Mouse (Mus musculus) lung, postnatal 0 days (tissue): Measurements from ENCODE around the gene Cyp2d11. TPM values are rescaled to one million over a fixed set of nuclear protein-coding genes. Genes with fewer than 3 reads are reported as not detected.
A peak's percentile ranks its signal among the peaks of the same experiment; 100 is the strongest.
"Not testable (repeated sequence)": the region's sequence is repeated elsewhere in the genome, so short reads cannot be mapped to it uniquely, and the experiment has no call there.

Experiments used
- ATAC-seq: fragments of 200-750 bp; cut with Nextera tagmentation; 2 replicates; pipeline ENCODE4 v1.8.0; 2017; ENCODE audit warnings: moderate library complexity
- DNase-seq: peaks from one replicate; pipeline ENCODE4 v3.0.0-alpha.2; 2016; ENCODE audit warnings: low spot score
- H3K27ac ChIP-seq: fragments of 300-500 bp; sonication (generic); 2 replicates; pipeline ENCODE4 v1.5.1; 2014; ENCODE audit warnings: antibody characterized with exemption, mild to moderate bottlenecking, low read length, mixed read lengths
- H3K27me3 ChIP-seq: fragments of 300-500 bp; sonication (generic); replicated peaks from 2 replicates; pipeline ENCODE4 v1.6.1; 2014; ENCODE audit warnings: low read length, mixed read lengths; ENCODE audit not compliant: insufficient read depth
- H3K36me3 ChIP-seq: fragments of 300-500 bp; sonication (generic); 2 replicates; pipeline ENCODE4 v1.6.1; 2014; ENCODE audit warnings: low read length, mixed read lengths; ENCODE audit not compliant: insufficient read depth
- H3K4me1 ChIP-seq: fragments of 300-500 bp; sonication (generic); 2 replicates; pipeline ENCODE4 v1.6.1; 2014; ENCODE audit warnings: antibody characterized with exemption, low read depth, low read length, mixed read lengths; ENCODE audit not compliant: insufficient read depth
- H3K4me2 ChIP-seq: fragments of 300-500 bp; sonication (generic); replicated peaks from 2 replicates; pipeline ENCODE4 v1.6.1; 2014; ENCODE audit warnings: low read depth, mild to moderate bottlenecking, low read length, moderate library complexity, mixed read lengths
- H3K4me3 ChIP-seq: fragments of 300-500 bp; sonication (generic); 2 replicates; pipeline ENCODE4 v1.5.1; 2014; ENCODE audit warnings: low read depth, low read length
- H3K9ac ChIP-seq: fragments of 300-500 bp; sonication (generic); replicated peaks from 2 replicates; pipeline ENCODE4 v1.6.1; 2014; ENCODE audit warnings: low read depth, mild to moderate bottlenecking
- H3K9me3 ChIP-seq: fragments of 300-500 bp; sonication (generic); 2 replicates; pipeline ENCODE4 v1.6.1; 2016; ENCODE audit warnings: low read length, mixed read lengths
- CTCF ChIP-seq: IDR thresholded peaks from 2 replicates; pipeline ENCODE4 v1.5.1; 2016; ENCODE audit warnings: antibody characterized with exemption, mild to moderate bottlenecking
- EP300 ChIP-seq: IDR thresholded peaks from 2 replicates; pipeline ENCODE4 v1.6.1; 2016; ENCODE audit warnings: antibody characterized with exemption, mild to moderate bottlenecking, control low read depth
- WGBS: fragments of 180-500 bp; shearing (Covaris S2); extraction: QIAGEN DNeasy Blood & Tissue Kit; methylation state at CpG from one replicate; pipeline ENCODE4 v1.1.7; 2014; 5-methylcytosine and 5-hydroxymethylcytosine counted together
- polyA plus RNA-seq: library from polyadenylated mRNA; unstranded; fragments of >200 nt; fragmentation: Nextera tagmentation; extraction: Ambion mirVana; gene quantifications from 2 replicates; pipeline ENCODE4 v1.2.1, GENCODE M21; 2015

The Cyp2d11 gene
- not detected in 2 replicates for polyA plus RNA-seq

DNA sequence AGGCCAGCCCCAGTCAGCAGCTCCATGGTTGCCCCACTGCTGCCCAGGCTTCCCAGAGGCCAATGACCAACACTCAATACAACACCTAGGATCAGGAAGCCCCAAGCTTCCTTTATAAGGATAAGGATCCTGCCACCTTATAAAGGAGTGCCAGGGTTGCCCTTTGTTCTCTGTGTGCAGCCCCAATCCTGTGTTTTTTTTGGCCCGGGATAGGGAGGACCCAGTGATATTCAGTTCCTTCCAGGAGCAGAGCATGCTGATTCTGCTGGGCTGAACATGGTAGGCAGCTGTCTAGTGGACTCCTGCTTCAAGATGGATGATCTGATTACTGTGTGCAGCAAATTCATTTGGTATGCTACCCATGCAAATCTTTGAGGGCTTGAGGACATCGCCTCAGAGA, at the start of gene Cyp2d11:
TSS of gene Cyp2d11 (minus strand) at position 101 of the 400 bp plus-strand sequence.
- H3K9me3 ChIP-seq, H3K4me3 ChIP-seq, DNase-seq, H3K27me3 ChIP-seq, H3K4me1 ChIP-seq, H3K4me2 ChIP-seq, H3K36me3 ChIP-seq, H3K9ac ChIP-seq, ATAC-seq, H3K27ac ChIP-seq: not testable (repeated sequence)
- WGBS, result 82% methylated on average over 2 of the region's 2 CpGs

DNA sequence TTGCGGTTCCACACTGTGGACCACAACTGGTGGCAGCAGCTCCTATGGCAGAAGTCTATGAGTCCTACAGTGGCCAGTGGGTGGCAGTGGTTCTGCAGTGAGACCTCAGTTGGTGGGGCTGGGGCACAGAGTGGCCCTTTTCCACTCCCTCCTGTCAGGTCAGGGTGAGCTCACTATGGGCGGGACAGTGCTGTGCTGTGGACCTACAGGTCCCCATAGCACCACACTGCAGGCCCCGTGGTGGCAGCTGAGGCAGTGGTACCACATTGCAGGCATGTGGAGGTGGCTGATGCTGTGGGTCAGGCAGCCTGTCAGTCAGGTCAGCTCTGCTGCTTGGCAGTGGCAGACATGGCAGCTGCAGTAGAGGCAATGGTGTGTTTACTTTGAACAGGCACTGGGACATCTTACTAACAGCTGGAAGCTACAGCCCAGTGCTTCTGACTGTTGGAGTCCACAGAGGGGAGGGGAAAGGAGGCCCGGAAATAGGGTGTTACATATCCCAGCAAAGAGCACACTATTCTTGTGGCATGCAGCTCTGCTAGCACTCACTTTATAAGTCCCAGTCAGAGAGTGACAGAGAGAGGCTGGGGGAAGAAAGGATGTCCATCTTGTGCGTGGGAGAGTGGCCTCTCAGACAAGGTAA, 44.3 kb upstream of the Cyp2d11 start:
- Histone ChIP-seq H3K4me3 (no peak overlapping the region), H3K4me1 (no peaks in the 10 kb centered on the region), H3K9ac (no peak overlapping the region), H3K27ac (no peak overlapping the region), H3K36me3 (no peaks in the 10 kb centered on the region), H3K4me2 (no peak overlapping the region), H3K27me3 (no peaks in the 10 kb centered on the region), H3K9me3 (no peaks in the 10 kb centered on the region)
- DNase-seq (peak; percentile 57), ATAC-seq (peak; percentile 52)
- peak; percentile 27; the same call in 1 of the 2 replicates for TF ChIP-seq CTCF
- no peak for TF ChIP-seq EP300
- WGBS, result 45% methylated on average over 5 of the region's 5 CpGs

DNA sequence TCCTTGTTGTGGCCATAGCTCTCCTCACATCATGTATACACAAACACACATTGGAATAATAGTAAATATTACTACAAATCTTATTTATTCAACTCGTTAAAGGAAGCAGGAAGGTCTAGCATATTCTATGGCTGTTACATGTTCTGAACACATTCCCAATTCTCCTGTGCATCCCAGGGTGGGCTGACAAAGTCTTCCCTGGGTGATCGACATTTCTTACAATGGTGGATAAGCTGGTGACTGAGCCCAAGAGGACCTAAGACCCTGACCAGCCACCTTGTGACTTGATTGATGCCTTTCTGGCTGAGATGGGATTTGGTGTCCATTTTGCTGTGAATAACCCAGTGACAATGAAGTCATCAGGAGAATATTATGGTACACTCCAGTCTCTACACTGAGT, 41.8 kb upstream of the Cyp2d11 start:
- WGBS, result 77% methylated on average over 2 of the region's 2 CpGs
- no peaks in the 10 kb centered on the region for H3K9me3 ChIP-seq
- ATAC-seq, result no peak
- no peaks in the 10 kb centered on the region for H3K27me3 ChIP-seq
- H3K4me1 ChIP-seq, result no peaks in the 10 kb centered on the region
- H3K4me3 ChIP-seq, result no peak overlapping the region
- DNase-seq, result no peak
- H3K4me2 ChIP-seq, result no peak overlapping the region
- no peaks in the 10 kb centered on the region for H3K36me3 ChIP-seq
- TF ChIP-seq CTCF (no peak), EP300 (no peak)
- no peak overlapping the region for H3K9ac ChIP-seq
- H3K27ac ChIP-seq, result no peak overlapping the region

- Histone ChIP-seq H3K27me3 (no peaks in the 10 kb centered on the region), H3K36me3 (no peaks in the 10 kb centered on the region), H3K4me2 (no peak overlapping the region), H3K27ac (no peak overlapping the region), H3K9me3 (no peaks in the 10 kb centered on the region), H3K4me3 (no peak overlapping the region), H3K9ac (no peak overlapping the region), H3K4me1 (no peaks in the 10 kb centered on the region)
- DNase-seq (peak; percentile 5), ATAC-seq (no peak)
- WGBS, result 64% methylated on average over 3 of the region's 3 CpGs
- TF ChIP-seq CTCF, result no peak
- no peak for TF ChIP-seq EP300
These were observed 41.2 kb upstream of the Cyp2d11 start for GRCm38 (mm10) chr15:82435011-82435410.

GRCm38 (mm10) chr15:82434541-82434940, 40.7 kb upstream of the Cyp2d11 start:
- no peak overlapping the region for H3K27ac ChIP-seq
- H3K27me3 ChIP-seq, result no peaks in the 10 kb centered on the region
- WGBS, result 84% methylated on average over 3 of the region's 3 CpGs
- TF ChIP-seq CTCF (no peak), EP300 (no peak)
- no peaks in the 10 kb centered on the region for H3K4me1 ChIP-seq
- H3K9me3 ChIP-seq, result no peaks in the 10 kb centered on the region
- no peaks in the 10 kb centered on the region for H3K36me3 ChIP-seq
- H3K4me3 ChIP-seq, result no peak overlapping the region
- H3K4me2 ChIP-seq, result no peak overlapping the region
- no peak overlapping the region for H3K9ac ChIP-seq
- ATAC-seq (no peak), DNase-seq (no peak)

- H3K4me1 ChIP-seq, result no peaks in the 10 kb centered on the region
- ATAC-seq, result no peak
- H3K27me3 ChIP-seq, result no peaks in the 10 kb centered on the region
- no peaks in the 10 kb centered on the region for H3K36me3 ChIP-seq
- no peaks in the 10 kb centered on the region for H3K9me3 ChIP-seq
- no peak overlapping the region for H3K9ac ChIP-seq
- 95% methylated on average over 3 of the region's 3 CpGs for WGBS
- no peak overlapping the region for H3K27ac ChIP-seq
- TF ChIP-seq CTCF, result no peak
- no peak for TF ChIP-seq EP300
- no peak overlapping the region for H3K4me3 ChIP-seq
- DNase-seq, result no peak
- no peak overlapping the region for H3K4me2 ChIP-seq
These were observed 39.8 kb upstream of the Cyp2d11 start for GRCm38 (mm10) chr15:82433621-82434020.

GRCm38 (mm10) chr15:82433137-82433536, 39.3 kb upstream of the Cyp2d11 start, which contains the start of gene Cyp2d9:
TSS of gene Cyp2d9 (plus strand) at chr15:82433437.
- Histone ChIP-seq H3K27me3 (no peaks in the 10 kb centered on the region), H3K36me3 (no peaks in the 10 kb centered on the region), H3K4me2 (no peak within 1 kb of the TSS), H3K9me3 (no peaks in the 10 kb centered on the region), H3K27ac (no peak within 1 kb of the TSS), H3K9ac (no peak within 1 kb of the TSS), H3K4me1 (no peaks in the 10 kb centered on the region), H3K4me3 (no peak within 1 kb of the TSS)
- ATAC-seq (no peak), DNase-seq (no peak)
- TF ChIP-seq CTCF, result no peak
- TF ChIP-seq EP300, result no peak
